Mouse (Mus musculus) heart, embryonic 16.5 days (tissue): Measurements from ENCODE around the gene Zfp94. TPM values are rescaled to one million over a fixed set of nuclear protein-coding genes. Genes with fewer than 3 reads are reported as not detected.

Experiments
- ATAC-seq: fragments of 200-750 bp; cut with Nextera tagmentation; replicated peaks from 2 replicates; pipeline ENCODE4 v1.8.0; 2017; ENCODE audit warnings: moderate number of reproducible peaks; ENCODE audit not compliant: insufficient read depth, low FRiP score; ENCODE audit errors: extremely low read depth
- H3K27ac ChIP-seq: fragments of 300-500 bp; sonication (generic); 2 replicates; pipeline ENCODE4 v1.5.1; 2014; ENCODE audit warnings: mild to moderate bottlenecking, low read length, control low read depth, moderate library complexity
- H3K27me3 ChIP-seq: fragments of 300-500 bp; sonication (generic); 2 replicates; pipeline ENCODE4 v1.6.1; 2014; ENCODE audit warnings: low read length, mixed read lengths; ENCODE audit not compliant: control insufficient read depth, insufficient read depth
- H3K36me3 ChIP-seq: fragments of 300-500 bp; sonication (generic); 2 replicates; pipeline ENCODE4 v1.6.1; 2014; ENCODE audit not compliant: control insufficient read depth, insufficient read depth
- H3K4me1 ChIP-seq: fragments of 300-500 bp; sonication (generic); 2 replicates; pipeline ENCODE4 v1.6.1; 2014; ENCODE audit warnings: low read length, mixed read lengths; ENCODE audit not compliant: control insufficient read depth, insufficient read depth
- H3K4me2 ChIP-seq: fragments of 300-500 bp; sonication (generic); 2 replicates; pipeline ENCODE4 v1.6.1; 2014; ENCODE audit warnings: low read depth, mild to moderate bottlenecking, control low read depth, low read length
- H3K4me3 ChIP-seq: fragments of 300-500 bp; sonication (generic); 2 replicates; pipeline ENCODE4 v1.5.1; 2014; ENCODE audit warnings: mild to moderate bottlenecking, control low read depth, low read length
- H3K9ac ChIP-seq: fragments of 300-500 bp; sonication (generic); 2 replicates; pipeline ENCODE4 v1.6.1; 2014; ENCODE audit warnings: low read length, control low read depth
- H3K9me3 ChIP-seq: fragments of 300-500 bp; sonication (generic); replicated peaks from 2 replicates; pipeline ENCODE4 v1.6.1; 2016; ENCODE audit warnings: low read length; ENCODE audit not compliant: control insufficient read depth
- WGBS: fragments of 180-500 bp; shearing (Covaris S2); extraction: QIAGEN DNeasy Blood & Tissue Kit; methylation state at CpG from one replicate; pipeline ENCODE4 v1.1.7; 2014; 5-methylcytosine and 5-hydroxymethylcytosine counted together
- polyA plus RNA-seq: library from polyadenylated mRNA; unstranded; fragments of >200 nt; fragmentation: Nextera tagmentation; extraction: Ambion mirVana; gene quantifications from 2 replicates; pipeline ENCODE4 v1.2.1, GENCODE M21; 2015

Gene Zfp94
- polyA plus RNA-seq, 1 experiment from 2014 or later = 5.1 TPM

DNA sequence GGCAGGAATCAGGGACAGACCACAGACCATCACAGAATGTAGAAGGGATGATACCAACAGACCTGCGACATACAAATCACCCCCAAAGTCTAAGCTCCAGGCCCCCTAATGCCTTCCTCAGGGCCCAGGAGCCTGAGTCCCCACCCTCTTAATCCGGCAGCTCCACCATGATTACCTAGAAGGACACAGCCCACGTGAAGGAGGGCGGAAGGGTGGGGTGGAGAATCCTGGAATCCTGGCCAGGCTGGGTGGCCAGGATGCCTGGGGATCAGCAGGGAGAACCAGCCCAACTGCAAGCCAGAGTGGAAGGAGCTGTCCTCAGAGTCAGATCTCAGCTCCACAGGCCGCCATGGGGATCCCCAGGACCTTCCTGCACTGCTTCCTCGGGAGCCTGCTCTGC is 32.4 kb upstream of the Zfp94 start, which contains the start of gene Lypd5:
TSS of gene Lypd5 (plus strand) at position 301 of the 400 bp plus-strand sequence.
- peaks cover 3% of the 10 kb centered on the region; the same call in 1 of the 2 replicates for H3K9me3 ChIP-seq
- no peak within 1 kb of the TSS for H3K27ac ChIP-seq
- 34% methylated on average over 6 of the region's 6 CpGs for WGBS

GRCm38 (mm10) chr7:24346444-24346843 is 30.0 kb upstream of the Zfp94 start:
- Histone ChIP-seq H3K4me3 (no peak overlapping the region), H3K36me3 (no peaks in the 10 kb centered on the region), H3K4me1 (no peaks in the 10 kb centered on the region), H3K27ac (no peak overlapping the region), H3K9ac (no peak overlapping the region), H3K27me3 (no peaks in the 10 kb centered on the region; the same call in 1 of the 2 replicates), H3K9me3 (peaks cover 3% of the 10 kb centered on the region; the same call in 1 of the 2 replicates), H3K4me2 (no peak overlapping the region)
- ATAC-seq = no peak
- 58% methylated on average over 5 of the region's 5 CpGs for WGBS

More for the DNA sequence above, 32.4 kb upstream of the Zfp94 start, which contains the start of gene Lypd5:
- no peaks in the 10 kb centered on the region for H3K36me3 ChIP-seq
- H3K4me3 ChIP-seq = no peak within 1 kb of the TSS
- H3K27me3 ChIP-seq = no peaks in the 10 kb centered on the region; the same call in 1 of the 2 replicates
- H3K4me1 ChIP-seq = no peaks in the 10 kb centered on the region
- no peak for ATAC-seq
- H3K4me2 ChIP-seq = no peak within 1 kb of the TSS
- H3K9ac ChIP-seq = no peak within 1 kb of the TSS

DNA sequence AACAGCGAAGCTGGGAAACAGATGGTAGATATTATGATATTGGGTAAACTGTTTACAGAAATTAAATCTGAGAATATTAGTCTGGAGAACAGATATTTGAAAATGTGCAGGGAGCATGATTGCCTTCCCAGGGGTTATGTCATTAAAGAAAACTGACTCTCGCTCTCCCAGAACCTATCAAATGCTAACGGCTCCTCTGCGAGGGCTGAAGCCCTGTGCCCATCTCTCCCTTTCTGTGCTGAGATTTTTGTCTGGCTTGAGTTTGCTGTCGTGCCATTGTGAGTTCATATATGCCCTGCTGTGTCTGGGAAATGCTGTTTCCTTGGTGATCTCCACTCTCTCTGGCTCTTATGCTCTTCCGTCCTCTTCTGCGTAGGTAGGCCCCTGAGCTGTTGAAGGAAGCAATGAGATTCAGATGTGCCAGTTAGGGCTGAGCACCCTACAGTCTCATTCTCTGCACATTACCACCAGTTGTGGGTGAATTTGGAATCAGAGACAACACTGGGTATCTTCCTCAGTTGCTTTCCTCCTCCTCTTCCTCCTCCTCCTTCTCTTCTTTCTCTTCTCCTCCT is 27.3 kb upstream of the Zfp94 start:
- Histone ChIP-seq H3K4me3 (no peak overlapping the region), H3K27me3 (no peaks in the 10 kb centered on the region), H3K9ac (no peak overlapping the region), H3K36me3 (no peaks in the 10 kb centered on the region), H3K4me1 (no peaks in the 10 kb centered on the region), H3K9me3 (peaks cover 3% of the 10 kb centered on the region; the same call in 1 of the 2 replicates), H3K27ac (no peak overlapping the region), H3K4me2 (no peak overlapping the region)
- no peak for ATAC-seq
- WGBS = 74% methylated on average over 7 of the region's 7 CpGs

- no peak for ATAC-seq
- Histone ChIP-seq H3K27ac (no peak overlapping the region), H3K27me3 (peaks cover 12% of the 10 kb centered on the region), H3K4me3 (no peak overlapping the region), H3K36me3 (no peaks in the 10 kb centered on the region), H3K4me2 (no peak overlapping the region), H3K9ac (no peak overlapping the region), H3K4me1 (no peaks in the 10 kb centered on the region), H3K9me3 (peaks cover 2% of the 10 kb centered on the region; the same call in 1 of the 2 replicates)
- WGBS = 38% methylated on average over 2 of the region's 2 CpGs
Measured at GRCm38 (mm10) chr7:24338241-24338640, 21.8 kb upstream of the Zfp94 start.

- Histone ChIP-seq H3K9ac (no peak overlapping the region), H3K27ac (no peak overlapping the region), H3K4me2 (no peak overlapping the region), H3K9me3 (peaks cover 6% of the 10 kb centered on the region; the same call in 1 of the 2 replicates), H3K27me3 (peaks cover 25% of the 10 kb centered on the region), H3K36me3 (no peaks in the 10 kb centered on the region), H3K4me3 (no peak overlapping the region), H3K4me1 (no peaks in the 10 kb centered on the region)
- 12% methylated on average over 5 of the region's 5 CpGs for WGBS
- ATAC-seq = no peak
Measured at GRCm38 (mm10) chr7:24335699-24336309, 19.3 kb upstream of the Zfp94 start.

DNA sequence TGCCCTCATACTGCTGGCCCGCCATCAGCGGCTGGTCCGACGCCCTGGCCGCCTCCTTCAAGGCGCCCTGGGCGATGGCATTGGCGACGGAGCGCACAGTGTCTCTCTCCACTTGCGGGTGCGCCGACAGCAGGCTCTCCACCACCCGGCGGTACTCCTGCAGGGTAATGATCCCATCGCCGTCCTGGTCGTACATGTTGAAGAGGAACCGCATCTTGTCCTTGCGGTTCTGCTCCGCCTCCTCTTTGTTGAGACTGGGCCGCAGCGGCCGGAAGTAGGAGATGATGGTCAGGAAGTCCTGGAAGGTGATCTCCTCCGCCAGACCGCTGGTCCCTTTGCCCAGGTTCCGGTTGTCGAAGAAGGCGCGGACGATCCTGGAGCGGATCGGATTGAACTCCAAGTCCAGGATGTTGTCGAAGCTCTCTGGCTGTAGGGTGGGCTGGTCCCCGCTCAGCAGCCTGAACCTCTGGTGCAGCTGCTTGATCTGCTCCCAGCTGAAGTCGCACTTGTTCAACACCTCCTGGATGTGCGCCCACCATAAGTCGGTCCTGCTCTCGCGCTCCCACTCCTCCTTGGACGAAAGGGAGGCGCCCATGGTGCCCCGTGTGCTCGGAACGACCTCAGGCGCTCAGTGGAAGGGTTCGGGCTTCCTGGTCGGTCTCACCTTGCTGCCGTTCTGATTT is 17.0 kb upstream of the Zfp94 start, which contains the start of gene Tescl:
TSS of gene Tescl (minus strand) at position 633 of the 683 bp plus-strand sequence.
- H3K4me1 ChIP-seq = no peaks in the 10 kb centered on the region
- no peak for ATAC-seq
- peak within 1 kb of the TSS; percentile 32 for H3K4me2 ChIP-seq
- H3K27ac ChIP-seq = no peak within 1 kb of the TSS
- H3K36me3 ChIP-seq = no peaks in the 10 kb centered on the region
- H3K9ac ChIP-seq = no peak within 1 kb of the TSS
- H3K9me3 ChIP-seq = peaks cover 6% of the 10 kb centered on the region; the same call in 1 of the 2 replicates
- peaks cover 25% of the 10 kb centered on the region for H3K27me3 ChIP-seq
- 34% methylated on average over 49 of the region's 49 CpGs for WGBS
- H3K4me3 ChIP-seq = peak within 1 kb of the TSS; percentile 15

- Histone ChIP-seq H3K4me1 (no peaks in the 10 kb centered on the region), H3K36me3 (no peaks in the 10 kb centered on the region), H3K27me3 (0 out of 2 replicates have a peak, but pooled peaks cover 6% of the 10 kb centered on the region), H3K9me3 (peaks cover 15% of the 10 kb centered on the region), H3K4me2 (no peak overlapping the region), H3K9ac (no peak overlapping the region), H3K4me3 (no peak overlapping the region), H3K27ac (no peak overlapping the region)
- 77% methylated on average over 14 of the region's 14 CpGs for WGBS
- no peak for ATAC-seq
Measured at GRCm38 (mm10) chr7:24327281-24327975, 11.0 kb upstream of the Zfp94 start.

DNA sequence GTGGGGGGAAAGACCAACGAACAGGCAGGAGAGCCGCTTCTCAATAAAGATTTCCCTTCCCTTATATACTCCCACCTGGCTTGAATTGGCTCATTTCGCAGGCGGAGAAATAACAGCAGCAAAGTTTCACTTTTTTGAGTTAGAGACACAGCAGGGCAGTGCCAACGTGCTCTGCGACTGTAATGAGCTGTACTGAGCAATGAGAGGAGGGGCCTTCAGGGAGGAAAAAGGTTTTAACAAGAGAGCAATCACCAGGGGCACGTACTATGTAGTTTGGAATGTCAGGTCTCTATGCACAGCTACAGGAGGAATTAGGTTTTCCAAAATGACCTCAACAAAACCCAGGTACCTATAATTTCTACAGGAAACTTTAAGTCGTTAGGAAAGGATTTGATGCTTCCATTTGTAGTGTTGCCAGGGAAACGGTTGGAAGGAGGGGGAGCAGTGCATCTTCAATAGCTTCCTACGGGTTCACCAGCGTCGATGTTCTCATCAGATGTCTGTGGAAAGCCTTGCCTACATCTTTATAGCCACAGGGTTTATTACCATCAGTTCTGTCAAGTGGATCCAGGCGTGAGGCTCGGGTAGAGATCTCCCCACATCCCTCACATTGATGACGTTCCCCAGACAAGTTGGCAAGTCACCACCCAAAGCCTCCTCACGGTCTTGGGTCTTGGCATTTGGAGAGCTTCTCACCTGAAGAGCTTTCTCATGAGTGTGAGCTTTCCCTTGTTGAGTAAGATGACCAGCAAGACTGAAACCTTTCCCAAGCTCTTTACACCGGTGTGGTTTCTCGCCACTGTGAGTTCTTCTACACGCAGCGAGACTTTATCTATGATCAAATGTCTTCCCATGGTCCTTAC is 10.0 kb upstream of the Zfp94 start:
- no peak for ATAC-seq

More for the DNA sequence above, 10.0 kb upstream of the Zfp94 start:
- no peaks in the 10 kb centered on the region for H3K36me3 ChIP-seq
- peak overlapping the region; percentile 38 for H3K4me3 ChIP-seq
- peak overlapping the region; percentile 65 for H3K4me2 ChIP-seq
- H3K9me3 ChIP-seq = peaks cover 15% of the 10 kb centered on the region
- no peak overlapping the region for H3K27ac ChIP-seq
- H3K9ac ChIP-seq = no peak overlapping the region
- WGBS = 47% methylated on average over 20 of the region's 20 CpGs
- no peaks in the 10 kb centered on the region for H3K4me1 ChIP-seq
- H3K27me3 ChIP-seq = no peaks in the 10 kb centered on the region
